Mouse (Mus musculus) kidney, adult 18-20 months (tissue): ENCODE results near the gene Tmsb15l.
A peak's percentile ranks its signal among the peaks of the same experiment; 100 is the strongest.
"Not testable (repeated sequence)": the region's sequence is repeated elsewhere in the genome, so short reads cannot be mapped to it uniquely, and the experiment has no call there.

ENCODE experiments used
- DNase-seq: peaks from one replicate; pipeline ENCODE4 v3.0.0; 2021

The Tmsb15l gene

DNA sequence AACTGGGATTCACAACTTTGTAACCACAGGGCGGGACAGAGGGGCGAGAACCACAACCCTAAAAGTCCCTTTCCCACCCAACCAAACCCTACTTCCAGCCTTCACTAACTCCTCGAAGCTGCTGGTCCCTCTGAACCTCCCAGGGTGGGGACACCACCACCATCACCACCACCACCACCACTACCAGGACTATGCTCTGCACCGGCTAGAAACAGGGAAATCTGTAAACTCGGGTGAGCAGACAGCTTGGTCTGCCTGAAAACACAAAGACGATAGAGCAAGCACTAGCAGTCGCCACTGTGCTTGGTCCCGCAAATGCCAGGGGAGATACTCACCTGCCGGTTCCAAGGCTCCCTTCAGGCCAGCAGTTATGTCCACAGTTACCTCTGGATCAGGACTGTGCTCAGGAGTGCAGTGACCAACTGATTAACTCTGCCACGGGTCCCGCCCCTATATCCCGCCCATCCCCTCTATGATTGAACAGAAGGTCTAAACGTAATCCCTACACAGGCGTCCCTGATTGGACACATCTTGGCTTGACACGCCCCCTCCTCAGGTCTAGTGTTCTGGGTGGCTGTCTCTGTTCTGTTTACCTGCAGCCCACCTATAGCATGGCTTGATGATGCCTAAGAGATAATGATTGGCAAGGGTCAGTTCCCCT, at the start of gene Tmsb15l, which contains the start of gene Tmsb15b1:
TSS of gene Tmsb15l (minus strand) at position 446 of the 661 bp plus-strand sequence.
TSS of gene Tmsb15b1 (minus strand) at position 451 of the 661 bp plus-strand sequence.
- DNase-seq = peak; percentile 35

- peak; percentile 72 for DNase-seq
These were observed 42.6 kb upstream of the Tmsb15l start for GRCm38 (mm10) chrX:137019310-137019709.

DNA sequence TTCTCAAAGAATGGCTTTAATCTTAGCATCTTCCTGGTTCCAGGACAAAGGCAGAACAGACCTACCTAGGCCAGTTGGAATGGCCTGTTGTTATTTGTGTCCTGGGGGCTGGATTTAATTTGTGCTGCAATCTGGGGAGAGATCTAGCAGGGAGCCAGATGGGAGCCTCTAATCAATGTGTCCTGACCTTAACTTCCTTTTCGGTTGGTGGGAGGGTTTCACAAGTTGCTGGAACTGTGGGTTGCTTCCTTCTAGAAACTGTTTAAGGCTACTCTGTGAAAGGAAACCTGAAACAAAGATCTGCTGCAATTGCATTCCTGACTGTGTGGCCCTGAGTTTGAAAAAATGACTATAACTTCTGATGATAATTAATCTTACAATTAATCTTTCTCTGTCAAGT, 41.0 kb upstream of the Tmsb15l start:
- no peak for DNase-seq

DNA sequence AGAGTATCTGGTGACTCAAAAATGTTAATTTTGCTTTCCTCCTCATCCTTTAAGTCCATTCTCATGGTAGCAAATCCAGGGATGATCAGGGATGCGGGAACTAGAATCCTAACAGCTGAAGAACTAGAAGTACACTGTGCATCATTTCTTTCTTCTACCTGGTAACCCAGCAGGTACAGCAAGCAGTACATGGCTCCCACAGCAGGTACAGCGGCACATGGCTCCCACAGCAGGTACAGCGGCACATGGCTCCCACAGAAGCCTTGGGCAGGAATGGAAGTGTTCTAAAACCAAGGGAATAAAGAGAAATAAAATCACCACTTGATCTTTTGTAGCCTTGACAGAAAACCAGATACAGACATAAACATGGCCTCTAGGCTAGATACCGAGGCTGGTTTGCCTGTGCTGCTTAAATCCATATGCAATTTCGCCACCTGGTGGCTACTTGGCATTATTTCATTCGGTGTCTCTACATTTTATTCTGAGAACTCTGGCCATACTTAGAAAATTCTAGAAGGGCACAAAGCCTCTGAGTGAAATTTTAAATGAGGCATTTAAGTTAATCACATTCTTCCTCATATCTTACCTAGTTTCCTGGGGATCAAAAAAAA, 38.5 kb upstream of the Tmsb15l start:
- DNase-seq = peak; percentile 36

DNA sequence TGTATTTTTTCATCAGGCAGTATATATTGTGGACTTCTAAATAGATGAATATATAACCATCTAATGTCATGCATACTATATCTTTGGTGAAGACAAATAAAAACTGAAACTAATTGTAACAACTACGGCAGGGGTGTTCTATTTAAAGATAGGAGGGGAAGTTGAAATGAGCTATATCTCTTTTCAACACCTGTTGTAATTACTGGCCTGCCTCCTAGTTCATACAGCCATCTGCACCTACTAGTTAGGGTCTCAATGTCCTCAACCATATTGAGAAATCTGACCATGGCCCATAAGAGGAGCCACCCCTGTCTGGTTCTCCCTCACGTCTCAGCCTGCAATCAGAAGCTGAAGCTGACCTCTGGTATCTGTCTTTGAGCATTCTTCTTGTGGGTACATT, 19.6 kb upstream of the Tmsb15l start:
- no peak for DNase-seq

- no peak for DNase-seq
These were observed 17.0 kb upstream of the Tmsb15l start for GRCm38 (mm10) chrX:136993641-136994040.

- DNase-seq = peak; percentile 15
These were observed 16.4 kb upstream of the Tmsb15l start, which contains the start of gene Zcchc18 for GRCm38 (mm10) chrX:136992978-136993547. Zcchc18 (plus strand) TSS chrX:136993155.

GRCm38 (mm10) chrX:136992191-136992965, 15.7 kb upstream of the Tmsb15l start:
- no peak for DNase-seq

DNA sequence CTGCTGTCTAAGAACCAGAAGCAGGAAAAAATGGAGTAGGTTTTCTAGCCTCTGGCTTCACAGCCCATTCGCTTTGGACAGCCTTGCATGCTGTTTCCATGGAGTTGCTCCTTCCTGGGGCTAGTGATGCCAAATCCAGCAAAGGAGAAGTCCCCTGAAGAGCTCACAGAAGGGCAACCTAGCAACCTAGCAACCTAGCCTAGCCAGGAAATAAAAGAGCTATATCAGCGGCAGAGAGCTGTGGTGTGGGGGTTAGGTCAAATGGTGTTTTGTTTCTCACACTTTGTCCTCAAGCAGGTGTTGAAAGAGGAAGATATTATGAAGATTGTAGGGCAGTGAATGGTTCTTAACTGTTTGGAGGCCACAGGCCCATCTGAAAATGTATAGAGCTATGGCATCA, 14.6 kb upstream of the Tmsb15l start:
- no peak for DNase-seq

- peak; percentile 3 for DNase-seq
These were observed 9.4 kb upstream of the Tmsb15l start for GRCm38 (mm10) chrX:136986039-136986438.

DNA sequence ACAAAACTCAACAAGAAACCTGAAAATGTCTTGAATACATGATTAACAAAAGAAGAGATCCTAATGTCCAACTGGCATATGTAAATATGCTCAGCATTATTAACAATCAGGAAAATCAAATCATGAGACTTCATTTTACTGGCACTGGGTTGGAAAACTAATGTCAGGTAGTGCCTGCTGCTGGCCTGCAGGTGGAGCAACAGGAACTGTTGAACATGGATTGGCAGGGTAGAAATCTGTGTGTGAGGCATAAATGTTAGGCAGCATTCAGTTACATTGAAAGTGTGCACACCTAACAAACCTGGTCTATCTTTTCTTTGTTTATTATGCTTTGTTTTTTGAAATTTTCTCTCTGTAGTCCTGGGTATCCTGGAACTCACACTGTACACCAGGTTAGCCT, 1.9 kb upstream of the Tmsb15l start:
- DNase-seq = no peak

- DNase-seq = not testable (repeated sequence)
These were observed 1.3 kb downstream of the Tmsb15l start, which contains the start of gene Tmsb15b2 for GRCm38 (mm10) chrX:136975397-136975796. Tmsb15b2 (minus strand) TSS chrX:136975497.

DNA sequence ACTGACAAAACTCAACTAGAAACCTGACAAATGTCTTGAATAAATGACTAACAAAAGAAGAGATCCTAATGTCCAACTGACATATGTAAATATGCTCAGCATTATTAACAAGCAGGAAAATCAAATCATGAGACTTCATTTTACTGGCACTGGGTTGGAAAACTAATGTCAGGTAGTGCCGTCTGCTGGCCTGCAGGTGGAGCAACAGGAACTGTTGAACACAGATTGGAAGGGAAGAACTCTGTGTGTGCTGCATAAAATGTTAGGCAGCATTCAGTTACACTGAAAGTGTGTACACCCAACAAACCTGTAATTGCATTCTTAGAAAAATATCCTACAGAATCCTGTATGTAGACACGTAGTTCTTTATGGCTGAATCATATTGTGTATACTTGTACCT, 17.0 kb downstream of the Tmsb15l start:
- no peak for DNase-seq

DNA sequence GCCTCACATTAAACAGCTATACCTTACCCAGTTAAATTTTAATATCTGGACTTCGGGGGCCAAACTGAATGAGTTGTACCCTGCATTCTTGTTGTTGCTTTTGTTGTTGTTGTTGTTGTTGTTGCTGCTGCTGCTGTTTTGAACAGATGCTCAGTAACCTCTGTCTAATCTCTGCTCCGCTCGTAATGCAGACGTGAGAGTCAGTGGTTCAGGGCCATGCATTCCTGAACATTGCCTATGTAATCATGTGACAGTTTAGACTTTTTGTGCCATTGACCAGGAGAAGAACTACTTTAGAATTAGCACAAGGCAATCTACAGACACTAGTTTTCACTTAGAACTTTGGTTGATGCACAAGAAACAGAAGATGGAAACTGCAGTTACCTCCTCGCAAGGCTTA, 18.4 kb downstream of the Tmsb15l start:
- not testable (repeated sequence) for DNase-seq

- DNase-seq = peak; percentile 61
These were observed 18.9 kb downstream of the Tmsb15l start for GRCm38 (mm10) chrX:136957583-136958279.

- no peak for DNase-seq
These were observed 38.7 kb downstream of the Tmsb15l start for GRCm38 (mm10) chrX:136937985-136938384.

DNA sequence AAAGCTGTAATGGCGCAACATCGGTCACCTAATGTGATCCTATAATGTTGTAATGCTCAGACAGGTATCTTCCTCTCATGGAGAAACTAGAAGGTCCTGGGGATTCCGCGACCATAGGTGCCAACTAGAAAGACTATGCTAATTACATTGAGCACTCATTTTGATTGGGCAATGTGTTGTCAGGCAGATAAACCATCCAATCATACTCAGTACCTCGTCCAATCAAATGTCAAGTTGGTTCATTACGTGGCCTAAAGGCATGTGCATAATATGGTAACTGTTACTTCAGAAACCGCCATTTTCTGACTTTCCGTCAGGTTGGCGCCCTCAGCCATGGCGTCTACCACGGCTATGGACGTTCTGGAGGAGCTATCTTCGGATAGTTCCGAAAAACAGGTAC, 49.6 kb downstream of the Tmsb15l start, which contains the start of gene H2bfm:
TSS of gene H2bfm (plus strand) at position 295 of the 400 bp plus-strand sequence.
- no peak for DNase-seq

- DNase-seq = no peak
These were observed 50.8 kb downstream of the Tmsb15l start for GRCm38 (mm10) chrX:136925863-136926262.
